Comparison of ENCODE assay signal across 8 mouse cellular contexts in genomic region chr7:109438781-109439591, GRCm38 (mm10). TPM values are rescaled to one million over a fixed set of nuclear protein-coding genes. Genes with fewer than 3 reads are reported as not detected.
DNase-seq lines count a peak whose midpoint lies in the region; ATAC-seq lines count a peak whose summit lies in the region.

Stk33 (minus strand) TSS chr7:109439081.

- H3K4me1 ChIP-seq in forebrain, embryonic 13.5 days, result peaks cover 26% of the 10 kb centered on the region; the same call in 1 of the 2 replicates

- under 1% methylated on average over 62 of the region's 62 CpGs for WGBS in forebrain, embryonic 13.5 days

- H3K4me3 ChIP-seq in forebrain, embryonic 13.5 days, result peak within 1 kb of the TSS; percentile 54

- no peaks in the 10 kb centered on the region for H3K36me3 ChIP-seq in forebrain, embryonic 13.5 days (ENCODE audit: poor library complexity, severe bottlenecking)

- peak within 1 kb of the TSS; percentile 75 for H3K9ac ChIP-seq in forebrain, embryonic 13.5 days

- H3K9me3 ChIP-seq in forebrain, embryonic 13.5 days (replicated peaks), result no peaks in the 10 kb centered on the region

- intact Hi-C loops in heart, postnatal 10 days (cut with DNase I), result no loop called here
- intact Hi-C loops in left cerebral cortex, postnatal 14 days (cut with DNase I), result no loop called here

- peak; percentile 82 for ATAC-seq in forebrain, embryonic 13.5 days
- ATAC-seq in megakaryocyte, adult 5-6 weeks (ENCODE audit: poor library complexity, severe bottlenecking), result 0 out of 2 replicates have a peak, but pooled peaks have one; percentile 18

- peak within 1 kb of the TSS; percentile 90 for H3K4me2 ChIP-seq in forebrain, embryonic 13.5 days

- peak; percentile 25 to 44 for DNase-seq in urinary bladder, adult 18-20 months (ENCODE audit: low spot score in 2 of 2)
- DNase-seq in urinary bladder, postnatal 10 days (ENCODE audit: low spot score), result no peak
- DNase-seq in heart, postnatal 10 days, result peak; percentile 51 to 60
- DNase-seq in left cerebral cortex, postnatal 14 days (ENCODE audit: low spot score in 2 of 2), result peak; percentile 17 to 18
- DNase-seq in right cerebral cortex, postnatal 14 days, result peak; percentile 40
- DNase-seq in thymus, postnatal 0 days (ENCODE audit: low spot score), result no peak

- H3K27ac ChIP-seq in forebrain, embryonic 13.5 days, result peak within 1 kb of the TSS; percentile 88

- H3K27me3 ChIP-seq in forebrain, embryonic 13.5 days, result peaks cover 11% of the 10 kb centered on the region; the same call in 1 of the 2 replicates

RNA-seq across cellular contexts. Expression of gene Stk33, which starts in this region (rescaled TPM):
- 8.8 and 9.0 TPM in 2 replicates for polyA plus RNA-seq in forebrain, embryonic 13.5 days (2015; fragmentation: Nextera tagmentation; extraction: Ambion mirVana)
- not detected for total RNA-seq in heart, postnatal 10 days (2021)
- 1 to 10 TPM in 1 of 2 experiments, under 1 TPM in 1; 0.70 to 1.1 TPM for total RNA-seq in left cerebral cortex, postnatal 14 days (2021)
- not detected in 2 replicates for total RNA-seq in megakaryocyte, adult 5-6 weeks (2015)
- total RNA-seq in megakaryocyte, adult 5-6 weeks (2017), result not detected in 2 replicates
- polyA plus RNA-seq in thymus, postnatal 0 days (2015; fragmentation: Nextera tagmentation; extraction: Ambion mirVana), result 0.55 and 0.80 TPM in 2 replicates

Comparison
In these comparisons a context has a peak if more than half of its experiments do, and no peak if none do; other contexts are left out.
1. DNase-seq: peak in urinary bladder, adult 18-20 months (2 of 2), left cerebral cortex, postnatal 14 days (2 of 2) and right cerebral cortex, postnatal 14 days (single experiment); none in urinary bladder, postnatal 10 days (single experiment) and thymus, postnatal 0 days (single experiment).
2. Peak in DNase-seq in heart, postnatal 10 days; RNA of the gene not detected or under 1 TPM.
3. Peak in ATAC-seq in megakaryocyte, adult 5-6 weeks; RNA of the gene not detected or under 1 TPM.